Mouse (Mus musculus): ENCODE data around the gene Tmem88. TPM values are rescaled to one million over a fixed set of nuclear protein-coding genes. Genes with fewer than 3 reads are reported as not detected.

Gene Tmem88
- 10 to 100 TPM; 13.4 to 17.8 TPM for total RNA-seq (2021)
- long read RNA-seq, experiment 1, transcript Tmem88-201 (2 exons, 1,582 nt), result major isoform, 8 of 11 reads
- long read RNA-seq, experiment 1, partial matches to known transcripts, result 0 of 11 reads
- long read RNA-seq, experiment 1, other reads (novel, unspliced or antisense), result 3 of 11 reads
- long read RNA-seq, experiment 2, transcript Tmem88-201 (2 exons, 1,582 nt), result major isoform, 7 of 7 reads
- long read RNA-seq, experiment 2, partial matches to known transcripts, result 0 of 7 reads
- long read RNA-seq, experiment 2, other reads (novel, unspliced or antisense), result 0 of 7 reads

DNA sequence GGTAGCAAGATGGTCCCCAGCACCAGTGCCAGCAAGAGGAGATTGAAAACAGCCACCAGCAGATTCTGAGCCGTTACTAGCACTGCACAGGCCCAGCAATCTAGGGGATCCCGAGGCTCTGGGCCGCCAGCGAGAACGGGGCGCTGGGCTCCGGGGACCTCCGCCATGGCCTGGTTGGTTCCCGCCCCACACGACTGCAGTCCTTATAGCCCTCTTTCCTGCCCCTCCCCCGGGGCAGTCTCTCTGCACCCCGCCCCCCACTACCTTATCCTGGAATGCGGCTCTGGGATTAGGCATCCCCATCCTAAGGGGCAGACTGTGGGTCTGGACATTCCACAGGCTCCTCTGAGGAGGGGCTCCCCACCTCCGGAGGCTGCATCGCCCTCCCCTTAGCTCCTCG lies at the start of gene Tmem88:
Tmem88 (minus strand) TSS at position 176 of the 400 bp plus-strand sequence.
- DNase-seq, result peak in 1 of 2 experiments; percentile 76

DNA sequence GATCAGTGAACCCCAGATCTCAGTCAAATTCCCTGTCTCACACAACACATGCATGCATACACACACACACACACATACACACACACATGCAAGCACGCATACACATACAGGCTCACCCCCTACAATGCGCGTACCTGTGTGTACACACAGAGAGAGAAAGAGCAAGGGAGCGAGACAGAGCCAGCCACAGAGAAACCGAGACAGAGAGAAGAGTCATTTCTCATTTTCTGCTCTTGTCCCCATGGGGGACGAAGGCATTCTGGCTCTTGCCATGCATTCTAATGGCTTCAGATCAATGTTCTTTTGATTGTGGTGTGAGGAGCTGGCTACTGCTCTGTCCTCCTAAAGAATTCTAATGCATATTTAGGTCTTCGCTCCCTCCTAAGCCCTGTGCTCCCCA lies 49.3 kb upstream of the Tmem88 start:
- no peak for DNase-seq

DNA sequence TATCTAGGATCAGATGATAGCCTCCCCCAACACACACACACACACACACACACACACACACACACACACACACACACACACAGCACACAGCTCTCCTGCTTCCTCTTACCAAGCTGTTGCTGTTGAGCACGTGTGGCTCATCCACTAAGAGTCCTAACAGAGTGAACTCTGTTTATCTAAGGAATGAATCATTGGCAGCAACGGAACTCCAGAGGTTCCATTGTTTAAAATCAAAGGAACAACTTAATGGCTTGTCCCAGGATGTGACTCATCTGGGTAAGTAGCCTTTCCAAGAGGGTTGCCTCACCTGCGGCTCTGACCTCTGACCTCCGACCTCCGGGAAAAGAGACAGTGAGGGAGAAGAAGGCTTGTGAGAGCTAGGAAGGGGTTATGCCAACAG lies 45.3 kb upstream of the Tmem88 start:
- DNase-seq, result peak; percentile 32 to 48

GRCm38 (mm10) chr11:69437291-69437690 lies 39.3 kb upstream of the Tmem88 start:
- DNase-seq, result no peak

DNA sequence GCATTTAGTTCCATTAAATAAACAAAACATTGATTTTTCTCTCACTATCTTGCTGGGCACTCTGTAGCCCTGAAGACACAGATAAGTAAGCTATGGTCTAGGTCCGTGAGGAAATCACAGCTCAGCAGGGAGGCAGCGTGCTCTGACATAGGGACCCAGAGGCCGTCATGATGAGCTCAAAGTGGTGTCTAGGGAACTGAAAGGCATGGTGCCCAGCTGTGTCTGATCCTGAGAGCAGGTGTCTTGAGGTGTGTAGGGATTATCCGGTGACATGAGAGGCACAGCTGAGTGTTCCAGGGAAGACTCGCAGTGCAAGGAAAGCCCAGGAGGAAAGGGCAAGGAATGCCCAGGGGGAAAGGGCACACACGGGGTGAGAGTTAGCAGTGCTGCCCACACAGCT lies 35.2 kb upstream of the Tmem88 start:
- no peak for DNase-seq

- no peak for DNase-seq
These were observed 34.6 kb upstream of the Tmem88 start for GRCm38 (mm10) chr11:69432640-69432982.

DNA sequence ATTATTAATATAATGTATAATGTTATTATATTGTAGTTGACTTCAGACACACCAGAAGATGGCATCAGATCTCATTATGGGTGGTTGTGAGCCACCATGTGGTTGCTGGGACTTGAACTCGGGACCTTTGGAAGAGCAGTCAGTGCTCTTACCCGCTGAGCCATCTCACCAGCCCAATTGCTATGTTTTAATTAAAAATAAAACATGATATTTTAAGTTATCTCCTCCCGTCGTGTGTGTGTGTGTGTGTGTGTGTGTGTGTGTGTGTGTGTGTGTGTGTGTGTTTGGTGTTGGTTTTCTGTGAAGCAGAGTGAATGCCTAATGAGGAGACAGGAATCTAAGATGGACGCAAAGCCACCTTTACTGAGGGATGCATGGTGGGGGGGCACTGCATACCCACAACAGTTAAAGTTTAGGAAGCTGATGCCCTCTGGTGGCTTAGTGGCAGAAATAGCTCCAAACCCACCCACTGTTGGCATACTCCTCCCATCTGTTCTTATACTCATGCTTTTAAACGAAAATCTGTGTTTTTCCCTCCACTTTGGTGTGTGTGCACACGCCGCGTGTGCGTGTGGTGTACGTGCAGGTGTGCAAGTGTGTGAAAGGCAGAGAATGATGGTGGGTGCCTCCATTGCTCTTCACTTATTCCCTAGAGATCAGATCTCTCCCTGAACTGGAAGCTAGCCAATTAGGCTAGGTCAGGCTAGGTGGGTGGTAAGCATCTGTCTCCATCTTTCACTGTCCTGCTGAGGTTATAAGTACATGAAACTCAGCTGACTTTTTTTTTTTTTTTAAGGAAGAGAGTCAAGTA lies 34.0 kb upstream of the Tmem88 start:
- DNase-seq, result peak; percentile 69 to 82

DNA sequence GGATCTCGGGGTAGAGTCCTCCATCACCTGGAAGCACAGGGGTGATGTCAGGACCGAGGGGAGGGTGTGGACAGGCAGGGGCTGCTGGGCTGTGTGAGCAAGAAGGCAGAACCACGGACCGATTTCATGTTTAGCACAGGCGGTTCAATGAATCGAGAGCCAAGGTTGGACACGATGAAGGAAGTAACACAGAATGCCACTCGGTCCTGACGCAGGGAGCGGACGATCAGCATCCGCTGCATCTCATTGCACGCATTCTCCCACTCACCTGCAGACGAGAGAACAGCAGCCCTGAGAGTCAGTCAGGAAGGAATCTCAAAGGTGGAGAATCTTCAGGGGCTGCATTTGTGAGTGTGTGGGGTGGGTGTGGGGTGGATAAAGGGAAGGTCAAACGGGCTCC lies 32.6 kb upstream of the Tmem88 start:
- no peak for DNase-seq

- DNase-seq, result peak in 1 of 2 experiments; percentile 44
These were observed 31.3 kb upstream of the Tmem88 start for GRCm38 (mm10) chr11:69429313-69429712.

GRCm38 (mm10) chr11:69428751-69429150 lies 30.7 kb upstream of the Tmem88 start:
- peak in 1 of 2 experiments; percentile 77 for DNase-seq

DNA sequence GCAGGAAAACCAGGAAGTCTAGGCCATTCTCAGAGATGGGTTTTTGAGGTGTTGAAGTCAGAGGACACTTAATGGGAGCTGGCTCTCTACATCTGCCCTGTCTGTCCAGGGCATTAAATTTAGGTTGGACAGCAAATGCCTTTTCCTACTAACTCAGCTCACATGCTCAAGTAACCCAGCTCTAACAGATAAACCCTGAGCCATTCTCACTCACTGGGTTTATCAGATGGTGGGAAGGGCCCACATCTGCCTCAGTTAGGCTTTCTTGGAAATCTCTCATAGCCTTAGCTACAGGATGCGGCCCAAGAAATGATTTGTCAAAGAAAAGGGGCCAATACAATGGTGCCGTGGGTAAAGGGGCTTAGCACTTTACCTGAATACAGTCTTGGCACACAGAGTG lies 28.2 kb upstream of the Tmem88 start:
- no peak for DNase-seq

GRCm38 (mm10) chr11:69423885-69424284 lies 25.9 kb upstream of the Tmem88 start:
- no peak for DNase-seq

DNA sequence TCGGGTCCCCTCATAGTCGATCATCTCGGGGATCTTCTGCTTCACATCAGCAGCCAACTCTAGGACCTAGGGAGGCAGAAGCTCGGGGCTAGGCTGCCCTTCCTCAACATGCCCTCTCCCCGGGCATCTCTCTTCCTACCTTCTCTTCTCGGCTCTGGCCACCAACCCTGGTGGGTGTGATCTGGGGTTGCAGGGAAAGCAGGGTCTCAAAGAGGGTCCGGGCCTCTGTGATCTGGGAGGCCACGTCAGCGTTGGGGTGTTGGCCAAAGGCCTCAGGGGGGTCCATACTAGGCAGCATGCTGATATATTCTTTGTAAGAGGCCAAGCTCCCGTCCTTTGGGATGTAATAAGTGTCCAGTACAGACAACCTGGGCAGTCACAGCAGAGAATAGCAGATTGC lies 24.8 kb upstream of the Tmem88 start:
- no peak for DNase-seq

DNA sequence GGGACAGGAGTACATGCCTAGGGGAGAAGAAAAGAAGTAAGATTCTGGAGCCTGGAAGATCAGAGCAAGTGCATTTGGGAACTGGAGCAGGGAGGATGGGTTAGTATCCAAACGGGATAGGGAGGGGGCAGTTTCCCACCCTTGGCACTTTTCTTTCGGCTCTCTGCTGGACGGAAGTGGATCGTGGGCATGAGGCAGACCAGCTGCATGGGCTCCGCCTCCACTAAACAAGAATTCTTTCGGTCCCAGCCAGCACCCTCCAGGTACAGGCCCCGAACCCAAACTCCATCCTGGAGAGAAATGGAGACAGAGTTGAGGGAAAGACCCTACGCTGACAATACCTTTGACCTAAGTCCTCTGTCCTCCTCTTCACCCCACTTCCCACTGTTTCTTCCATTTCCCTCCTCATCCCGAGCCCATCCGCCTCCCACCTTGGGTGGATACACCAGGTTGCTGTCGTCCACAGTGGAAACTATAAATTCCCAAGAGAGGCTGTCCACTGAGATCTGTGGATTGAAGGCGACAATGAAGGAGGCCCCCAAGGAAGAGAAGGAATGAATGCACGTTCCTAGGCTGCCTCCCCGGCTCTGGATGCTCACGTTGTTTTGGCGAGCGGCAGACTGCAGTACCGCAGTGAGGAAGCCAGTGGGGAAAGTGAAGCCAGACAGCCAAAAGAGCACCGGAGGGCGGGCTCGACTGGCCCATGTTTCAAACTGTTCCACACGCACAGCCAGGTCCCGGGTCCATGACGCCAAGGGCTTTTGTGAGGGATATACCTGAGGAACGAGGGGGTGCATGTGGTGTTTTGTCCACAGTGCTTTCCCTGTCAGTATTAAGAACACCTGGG lies 23.3 kb upstream of the Tmem88 start:
- no peak for DNase-seq

DNA sequence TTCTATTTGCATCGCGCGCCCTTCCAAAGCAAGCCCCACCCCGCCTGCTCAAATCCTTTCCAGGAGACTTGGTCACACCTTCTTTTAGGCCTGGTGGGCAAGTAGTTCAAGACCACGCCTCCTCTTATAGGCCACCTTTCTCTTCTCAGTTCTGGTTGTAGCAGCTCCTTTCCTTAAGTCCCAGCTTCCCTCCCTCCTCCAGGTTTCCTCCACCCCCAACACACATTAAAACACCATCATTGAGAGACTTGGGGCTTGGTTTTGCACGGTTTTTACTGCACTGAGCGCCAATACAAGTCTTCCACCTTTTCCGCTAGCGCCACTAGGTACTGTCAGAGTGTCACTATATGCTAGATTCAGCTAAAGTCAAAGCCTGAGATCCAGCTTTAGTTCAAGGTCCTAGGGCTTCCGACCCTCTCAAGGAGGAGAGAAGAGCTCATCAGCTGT lies 22.5 kb upstream of the Tmem88 start:
- DNase-seq, result no peak

DNA sequence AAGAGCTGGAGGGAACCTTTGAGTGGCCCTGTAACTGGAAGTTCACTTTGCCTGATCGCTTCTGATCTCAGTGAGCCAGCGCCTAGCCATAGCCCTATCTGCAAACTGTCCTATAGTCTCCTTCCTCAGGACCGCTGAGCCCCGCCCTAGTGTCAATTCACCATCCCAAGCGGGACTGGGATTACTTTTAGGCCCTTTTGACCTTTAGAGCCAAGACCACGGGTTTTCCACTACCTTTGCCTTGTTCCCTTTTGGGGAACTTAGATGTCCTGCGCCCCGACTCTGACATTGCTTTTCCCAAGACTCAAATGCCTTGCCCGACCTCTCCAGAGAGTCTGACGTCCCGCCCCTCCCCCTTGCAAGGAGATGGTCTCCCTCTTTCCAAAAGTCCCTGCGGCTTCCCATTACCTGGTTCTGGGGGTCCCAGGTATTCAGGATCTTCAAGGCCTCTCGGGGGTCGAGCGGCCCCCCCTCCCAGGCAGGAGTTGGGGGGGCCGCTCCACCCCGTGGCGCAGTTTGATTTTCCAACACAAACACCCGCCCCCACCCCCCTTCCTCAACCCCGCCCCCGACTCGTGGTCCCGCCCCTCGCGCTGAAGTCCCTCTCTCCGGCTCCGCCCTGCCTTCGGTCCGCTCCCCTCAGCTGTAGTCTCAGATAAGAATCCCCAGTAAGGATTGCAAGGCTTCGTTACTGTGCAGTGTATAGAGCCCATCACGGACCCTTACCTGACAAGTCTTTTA lies 21.9 kb upstream of the Tmem88 start:
- peak; percentile 70 to 81 for DNase-seq

- no peak for DNase-seq
These were observed 21.4 kb upstream of the Tmem88 start for GRCm38 (mm10) chr11:69419443-69419812.

GRCm38 (mm10) chr11:69418481-69419442 lies 20.7 kb upstream of the Tmem88 start:
- peak; percentile 95 for DNase-seq

GRCm38 (mm10) chr11:69417449-69418384 lies 19.7 kb upstream of the Tmem88 start:
- DNase-seq, result peak; percentile 97

Measured in adrenal gland, postnatal 36 days (tissue).